Mouse (Mus musculus) myocyte (in vitro differentiated cells): ENCODE measurements around the gene Nxf1.

Source experiments
- MYOD1 ChIP-seq, 3 experiments: IDR thresholded peaks; one replicate each; pipeline ENCODE4 v1.6.1; 2011; ENCODE audit warnings: control low read depth in 2 of 3, low read depth in 2 of 3, mild to moderate bottlenecking in 2 of 3, moderate library complexity in 1 of 3; ENCODE audit not compliant: insufficient read length in 2 of 3, control insufficient read depth in 1 of 3
- MYOG ChIP-seq, 3 experiments: IDR thresholded peaks; one replicate each; pipeline ENCODE4 v1.6.1; 2011; ENCODE audit warnings: control low read depth in 2 of 3, low read depth in 2 of 3, mild to moderate bottlenecking in 2 of 3; ENCODE audit not compliant: insufficient read length in 2 of 3, control insufficient read depth in 1 of 3, insufficient read depth in 1 of 3
- POLR2A ChIP-seq: IDR thresholded peaks from one replicate; pipeline ENCODE4 v1.6.1; 2011; ENCODE audit warnings: low read depth, mild to moderate bottlenecking, control low read depth, moderate library complexity; ENCODE audit not compliant: insufficient read length
- POLR2AphosphoS2 ChIP-seq: IDR thresholded peaks from one replicate; pipeline ENCODE4 v1.6.1; 2011; ENCODE audit warnings: low read depth, control low read depth; ENCODE audit not compliant: insufficient read length
- TCF12 ChIP-seq: IDR thresholded peaks from one replicate; pipeline ENCODE4 v1.6.1; 2011; ENCODE audit warnings: mild to moderate bottlenecking, control low read depth; ENCODE audit not compliant: poor library complexity, insufficient read depth, severe bottlenecking

GRCm38 (mm10) chr19:8773409-8773808, 16.5 kb downstream of the Nxf1 start:
- TF ChIP-seq POLR2AphosphoS2 (peak; percentile 75), POLR2A (no peak), MYOG (IDR thresholded peaks at IDR 0.05; ENCODE audit: control insufficient read depth in 1 of 3, insufficient read depth in 1 of 3, insufficient read length in 2 of 3, low read depth in 2 of 3) (no peak), MYOD1 (IDR thresholded peaks at IDR 0.05; ENCODE audit: control insufficient read depth in 1 of 3, insufficient read length in 2 of 3, low read depth in 2 of 3) (no peak), TCF12 (no peak)
